Mouse (Mus musculus): ENCODE data around the gene Pced1b.

DNA sequence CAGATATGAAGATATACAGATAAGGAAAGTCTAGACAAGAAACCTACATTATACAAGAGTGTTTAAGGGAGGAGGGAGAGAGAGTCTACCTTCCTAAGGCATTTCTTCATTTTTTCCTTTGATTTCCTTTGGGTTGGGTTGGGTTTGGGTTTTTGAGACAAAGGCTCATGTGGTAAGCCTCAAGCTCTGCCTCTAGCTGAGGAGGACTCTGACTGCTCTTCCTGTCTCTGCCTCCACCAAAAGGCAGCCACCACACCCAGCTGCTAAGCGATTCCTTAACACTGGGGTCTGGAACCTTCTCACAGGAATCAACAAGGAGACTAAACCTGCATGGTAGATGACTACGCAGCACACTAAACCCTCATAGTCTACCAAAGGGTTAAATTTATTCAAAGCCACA is 143.9 kb downstream of the Pced1b start:
- TF ChIP-seq CTCF (IDR thresholded peaks at IDR 0.05; ENCODE audit: low read depth, low read length) (no peak), POLR2A (IDR thresholded peaks at IDR 0.05; ENCODE audit: borderline replicate concordance, low read depth, low read length) (no peak)
